Mouse (Mus musculus) CD4-positive, CD25-positive, alpha-beta regulatory T cell, adult 4 months (primary cell): ENCODE measurements around the gene Depdc5. TPM values are rescaled to one million over a fixed set of nuclear protein-coding genes. Genes with fewer than 3 reads are reported as not detected.
"Not testable (repeated sequence)": the region's sequence is repeated elsewhere in the genome, so short reads cannot be mapped to it uniquely, and the experiment has no call there.

ENCODE experiments used
- ATAC-seq: one replicate; pipeline ENCODE4 v1.8.0; 2017
- polyA plus RNA-seq, 2 experiments: library from polyadenylated mRNA; unstranded; fragments of 100-300 nt; shearing (Covaris generic); gene quantifications; one replicate each; pipeline ENCODE4 v1.2.1; 2017

Gene Depdc5
- polyA plus RNA-seq, result 10 to 100 TPM; 19.2 to 31.1 TPM

GRCm38 (mm10) chr5:32863253-32864228, at the start of gene Depdc5:
Gene Depdc5, plus strand, starts transcription at chr5:32863701.
- peak; percentile 99 for ATAC-seq

GRCm38 (mm10) chr5:32815396-32815795, 48.1 kb upstream of the Depdc5 start:
- no peak for ATAC-seq

GRCm38 (mm10) chr5:32820471-32820870, 43.0 kb upstream of the Depdc5 start:
- ATAC-seq, result no peak

- no peak for ATAC-seq
These were observed 36.5 kb upstream of the Depdc5 start, which contains the start of gene Gm20671 for GRCm38 (mm10) chr5:32827009-32827408. Gene Gm20671, minus strand, starts transcription at chr5:32827109.

DNA sequence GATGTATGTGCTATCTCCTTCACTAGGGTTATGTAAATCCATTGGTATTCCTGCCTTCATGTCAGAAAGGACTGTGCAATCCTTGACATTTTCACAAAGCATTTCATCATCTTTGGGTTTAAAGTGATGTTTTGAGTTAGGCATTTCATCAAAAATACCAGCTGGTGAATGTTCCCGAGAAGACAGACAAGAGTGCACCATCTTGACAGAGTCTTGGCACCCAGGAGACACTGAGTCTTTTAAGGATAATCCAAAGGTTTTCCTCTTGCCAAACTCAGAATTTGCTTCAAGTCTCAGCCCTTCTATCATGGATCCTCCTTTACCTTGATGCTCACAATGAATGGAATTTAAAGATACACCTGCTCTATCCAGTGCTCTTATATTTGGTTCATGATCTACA, 34.7 kb upstream of the Depdc5 start:
- not testable (repeated sequence) for ATAC-seq

GRCm38 (mm10) chr5:32830054-32830453, 33.4 kb upstream of the Depdc5 start:
- no peak for ATAC-seq

- no peak for ATAC-seq
These were observed 29.0 kb upstream of the Depdc5 start for GRCm38 (mm10) chr5:32834497-32834896.

GRCm38 (mm10) chr5:32836976-32837375, 26.5 kb upstream of the Depdc5 start:
- ATAC-seq, result no peak

DNA sequence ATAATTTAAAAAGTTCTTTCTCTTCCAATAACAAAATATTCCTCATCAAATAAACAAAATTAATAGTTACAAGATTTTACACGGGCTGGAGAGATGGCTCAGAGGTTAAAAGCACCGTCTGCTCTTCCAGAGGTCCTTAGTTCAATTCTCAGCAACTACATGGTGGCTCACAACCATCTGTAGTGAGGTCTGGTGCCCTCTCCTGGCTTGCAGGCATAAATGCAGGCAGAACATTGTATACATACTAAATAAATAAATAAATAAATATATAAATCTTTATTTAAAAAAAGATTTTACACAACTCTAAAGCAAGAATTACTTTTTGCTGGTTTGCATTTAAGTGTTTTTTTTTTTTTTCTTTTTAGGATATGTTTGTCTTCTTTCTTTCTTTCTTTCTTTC, 23.5 kb upstream of the Depdc5 start:
- ATAC-seq, result no peak

GRCm38 (mm10) chr5:32849178-32849577, 14.3 kb upstream of the Depdc5 start:
- ATAC-seq, result no peak

DNA sequence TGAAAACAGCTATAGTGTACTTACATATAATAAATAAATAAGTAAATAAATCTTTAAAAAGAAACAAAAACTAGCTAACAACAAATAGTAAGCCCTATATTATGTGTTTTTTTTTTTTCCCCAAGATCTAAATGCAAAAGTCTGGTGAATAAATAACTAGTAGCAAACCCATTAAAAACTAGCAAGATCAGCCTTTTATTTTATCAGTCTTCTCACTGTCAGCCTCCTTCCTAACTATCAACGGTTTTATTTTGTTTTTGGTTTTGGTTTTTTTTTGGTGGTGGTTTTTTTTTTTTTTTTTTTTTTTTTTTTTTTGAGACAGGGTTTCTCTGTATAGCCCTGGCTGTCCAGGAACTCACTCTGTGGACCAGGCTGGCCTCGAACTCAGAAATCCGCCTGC, 13.9 kb upstream of the Depdc5 start:
- ATAC-seq, result not testable (repeated sequence)

GRCm38 (mm10) chr5:32852026-32852425, 11.5 kb upstream of the Depdc5 start:
- no peak for ATAC-seq

- ATAC-seq, result peak; percentile 94
These were observed 9.6 kb upstream of the Depdc5 start, which contains the start of gene Prr14l for GRCm38 (mm10) chr5:32853731-32854507. Gene Prr14l, minus strand, starts transcription at chr5:32854256.

- no peak for ATAC-seq
These were observed 8.7 kb upstream of the Depdc5 start for GRCm38 (mm10) chr5:32854818-32855217.

GRCm38 (mm10) chr5:32855274-32855673, 8.2 kb upstream of the Depdc5 start:
- ATAC-seq, result not testable (repeated sequence)

DNA sequence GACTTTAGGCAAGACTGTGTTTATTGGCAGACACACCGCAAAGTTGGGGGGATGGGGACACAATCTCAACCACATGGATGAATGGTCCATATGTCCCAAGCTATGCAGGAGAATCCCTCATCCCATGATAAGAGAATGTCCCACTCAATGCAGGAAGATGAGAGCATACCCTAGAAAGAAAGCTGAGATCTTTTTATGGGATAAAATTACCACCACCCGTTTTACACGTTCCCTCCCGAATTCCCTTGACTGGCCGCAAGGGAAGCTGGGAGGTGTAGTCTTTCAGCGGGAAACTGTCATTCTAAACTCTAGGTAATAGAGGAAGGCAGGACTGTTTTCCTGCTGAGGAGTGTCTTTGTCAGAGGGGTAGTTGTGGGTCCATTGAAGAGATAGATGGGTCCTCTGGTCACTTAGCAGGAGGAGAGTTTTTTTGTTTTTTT, 5.7 kb upstream of the Depdc5 start:
- no peak for ATAC-seq

DNA sequence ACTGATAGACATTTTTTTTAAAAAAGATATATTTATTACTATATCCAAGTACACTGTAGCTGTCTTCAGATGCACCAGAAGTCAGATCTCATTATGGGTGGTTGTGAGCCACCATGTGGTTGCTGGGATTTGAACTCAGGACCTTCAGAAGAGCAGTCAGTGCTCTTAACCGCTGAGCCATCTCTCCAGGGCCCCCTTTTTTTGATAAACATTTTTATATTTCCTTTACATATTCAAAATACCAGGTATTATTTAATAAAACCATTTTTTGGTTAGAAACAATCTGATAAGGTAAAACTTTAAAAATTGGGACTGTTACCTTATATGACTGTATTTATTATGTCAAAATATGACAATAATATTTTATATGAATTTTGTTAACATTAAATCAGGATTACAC, 2.4 kb upstream of the Depdc5 start:
- ATAC-seq, result no peak

- no peak for ATAC-seq
These were observed 900 bp upstream of the Depdc5 start for GRCm38 (mm10) chr5:32862469-32863132.

GRCm38 (mm10) chr5:32869389-32870024, 6.0 kb downstream of the Depdc5 start:
- ATAC-seq, result no peak

DNA sequence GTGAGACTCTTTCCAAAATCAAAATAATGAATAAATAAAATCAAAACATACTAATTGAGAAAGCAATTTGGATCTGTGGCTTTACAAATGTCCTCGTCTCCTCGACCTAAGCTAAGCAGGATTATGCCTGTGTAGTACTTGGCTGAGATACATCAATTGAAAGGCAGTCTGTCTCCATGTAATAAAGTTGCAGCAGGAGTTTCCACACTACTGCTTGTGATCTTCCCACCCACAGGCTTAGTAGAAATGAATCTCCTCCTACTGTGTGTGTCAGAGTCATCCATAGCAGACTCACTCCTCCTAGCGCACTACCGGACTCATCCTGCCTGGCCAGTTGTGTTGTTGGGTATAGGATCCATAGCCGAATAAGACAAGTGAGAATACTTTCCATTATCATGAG, 8.8 kb downstream of the Depdc5 start:
- no peak for ATAC-seq

DNA sequence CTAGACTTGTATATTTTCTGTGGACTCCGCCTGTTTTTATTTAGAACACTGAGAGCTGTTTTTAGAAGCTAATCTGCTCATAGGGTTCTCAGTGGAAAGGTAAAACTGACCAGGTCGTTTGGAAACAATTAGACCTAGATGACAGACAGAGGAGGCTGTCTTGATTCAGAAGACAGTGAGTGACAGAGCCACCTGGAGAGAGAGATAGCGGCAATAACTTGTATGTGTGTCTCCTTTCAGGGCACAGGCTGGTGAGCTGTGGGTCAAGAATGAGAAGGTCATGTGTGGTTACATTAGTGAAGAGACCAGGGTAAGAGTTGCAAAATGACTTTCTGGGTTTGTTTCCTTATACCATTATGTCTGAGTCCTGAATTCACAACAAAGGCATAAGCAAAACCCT, 23.2 kb downstream of the Depdc5 start:
- no peak for ATAC-seq

GRCm38 (mm10) chr5:32907496-32907895, 44.0 kb downstream of the Depdc5 start:
- ATAC-seq, result no peak
